Mouse (Mus musculus) small intestine, adult 2 months (tissue): ENCODE measurements around the gene Ap5z1.

Source experiments
- CTCF ChIP-seq: fragments of 200-500 bp; IDR thresholded peaks from 2 replicates; pipeline ENCODE4 v1.5.1; 2012; ENCODE audit warnings: low read depth, mild to moderate bottlenecking, control low read depth, inconsistent platforms, low read length, moderate library complexity, mixed read lengths; ENCODE audit not compliant: insufficient replicate concordance, insufficient read length; ENCODE audit errors: extremely low read depth
- POLR2A ChIP-seq: fragments of 200-500 bp; IDR thresholded peaks from 2 replicates; pipeline ENCODE4 v1.6.1; 2012; ENCODE audit warnings: low read depth, mild to moderate bottlenecking, control low read depth, inconsistent platforms, low read length, moderate library complexity

- no peak for TF ChIP-seq POLR2A
- TF ChIP-seq CTCF, result no peak
These were observed 56.6 kb downstream of the Ap5z1 start for GRCm38 (mm10) chr5:142520360-142520759.
